Mouse (Mus musculus) heart, embryonic 11.5 days (tissue): ENCODE measurements around the gene Akap13. TPM values are rescaled to one million over a fixed set of nuclear protein-coding genes. Genes with fewer than 3 reads are reported as not detected.
A peak's percentile ranks its signal among the peaks of the same experiment; 100 is the strongest.

Experiments
- ATAC-seq: fragments of 200-750 bp; cut with Nextera tagmentation; replicated peaks from 2 replicates; pipeline ENCODE4 v1.8.0; 2017; ENCODE audit warnings: moderate library complexity; ENCODE audit not compliant: insufficient number of reproducible peaks, low FRiP score, low TSS enrichment
- H3K27ac ChIP-seq: fragments of 300-500 bp; sonication (generic); 2 replicates; pipeline ENCODE4 v1.5.1; 2014; ENCODE audit warnings: mild to moderate bottlenecking, low read depth, low read length
- H3K27me3 ChIP-seq: fragments of 300-500 bp; sonication (generic); 2 replicates; pipeline ENCODE4 v1.6.1; 2014; ENCODE audit warnings: mild to moderate bottlenecking, low read length, mixed read lengths; ENCODE audit not compliant: control insufficient read depth, insufficient read depth
- H3K36me3 ChIP-seq: fragments of 300-500 bp; sonication (generic); 2 replicates; pipeline ENCODE4 v1.6.1; 2014; ENCODE audit warnings: mild to moderate bottlenecking, low read length, moderate library complexity, mixed read lengths; ENCODE audit not compliant: control insufficient read depth, insufficient read depth
- H3K4me1 ChIP-seq: fragments of 300-500 bp; sonication (generic); 2 replicates; pipeline ENCODE4 v1.6.1; 2014; ENCODE audit warnings: low read length; ENCODE audit not compliant: control insufficient read depth, insufficient read depth
- H3K4me2 ChIP-seq: fragments of 300-500 bp; sonication (generic); 2 replicates; pipeline ENCODE4 v1.6.1; 2014; ENCODE audit warnings: mild to moderate bottlenecking, moderate library complexity
- H3K4me3 ChIP-seq: fragments of 300-500 bp; sonication (generic); 2 replicates; pipeline ENCODE4 v1.5.1; 2014; ENCODE audit warnings: low read depth, low read length
- H3K9ac ChIP-seq: fragments of 300-500 bp; sonication (generic); 2 replicates; pipeline ENCODE4 v1.6.1; 2014; ENCODE audit warnings: mild to moderate bottlenecking, low read depth, low read length, moderate library complexity
- H3K9me3 ChIP-seq: fragments of 300-500 bp; sonication (generic); replicated peaks from 2 replicates; pipeline ENCODE4 v1.6.1; 2016; ENCODE audit warnings: low read length; ENCODE audit not compliant: control insufficient read depth
- WGBS: fragments of 180-500 bp; shearing (Covaris S2); extraction: QIAGEN DNeasy Blood & Tissue Kit; methylation state at CpG from one replicate; pipeline ENCODE4 v1.1.7; 2014; ENCODE audit not compliant: insufficient replicate concordance; 5-methylcytosine and 5-hydroxymethylcytosine counted together
- polyA plus RNA-seq: library from polyadenylated mRNA; unstranded; fragments of >200 nt; fragmentation: Nextera tagmentation; extraction: Ambion mirVana; gene quantifications from 2 replicates; pipeline ENCODE4 v1.2.1, GENCODE M21; 2014

Gene Akap13
- polyA plus RNA-seq, 1 experiment from 2014 or later: 68.1 TPM

DNA sequence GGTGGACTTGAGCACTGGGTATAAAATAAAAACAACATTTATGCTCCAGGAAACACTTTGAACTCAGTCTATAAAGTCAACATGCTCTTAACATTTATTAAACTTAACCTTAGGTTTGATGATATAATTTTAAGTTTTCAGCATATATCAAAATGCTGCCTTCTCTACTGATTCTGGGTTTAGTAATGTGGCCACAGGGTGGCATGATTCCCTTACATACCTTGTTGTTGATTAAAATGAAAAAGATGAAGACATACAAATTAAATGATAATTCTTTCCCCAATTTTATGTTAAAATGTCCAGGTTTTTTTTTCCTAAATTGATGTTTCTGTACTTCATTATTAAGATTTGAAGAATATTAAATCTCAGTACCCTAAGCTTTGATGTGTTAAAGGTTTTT lies 113.5 kb downstream of the Akap13 start:
- H3K4me1 ChIP-seq: peaks cover 16% of the 10 kb centered on the region
- H3K4me2 ChIP-seq: no peak overlapping the region
- H3K36me3 ChIP-seq: no peaks in the 10 kb centered on the region
- no peaks in the 10 kb centered on the region for H3K9me3 ChIP-seq
- H3K9ac ChIP-seq: no peak overlapping the region
- H3K27ac ChIP-seq: no peak overlapping the region
- no peaks in the 10 kb centered on the region for H3K27me3 ChIP-seq
- no peak overlapping the region for H3K4me3 ChIP-seq
- ATAC-seq: no peak

DNA sequence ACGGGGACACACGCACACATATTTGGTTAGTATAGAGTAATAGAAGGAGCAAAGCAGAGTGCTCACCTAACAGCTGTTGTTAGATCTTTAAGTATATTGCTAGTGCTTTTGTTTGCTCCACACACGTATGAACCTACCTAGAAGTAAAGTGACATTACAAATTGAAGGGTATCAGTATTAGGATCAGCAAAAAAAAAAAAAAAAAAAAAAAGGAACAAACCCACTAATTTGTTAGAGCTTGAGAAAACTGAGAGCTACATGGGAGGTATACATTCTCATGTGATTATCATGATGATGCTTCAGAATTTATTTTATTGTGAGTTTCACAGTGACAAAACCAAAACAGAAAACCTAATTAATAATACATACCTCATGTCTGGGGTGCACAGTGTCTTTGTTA lies 114.9 kb downstream of the Akap13 start:
- 93% methylated on average over 3 of the region's 3 CpGs for WGBS
- no peak for ATAC-seq
- Histone ChIP-seq H3K27ac (no peak overlapping the region), H3K36me3 (no peaks in the 10 kb centered on the region), H3K9me3 (no peaks in the 10 kb centered on the region), H3K4me2 (no peak overlapping the region), H3K4me1 (peaks cover 22% of the 10 kb centered on the region), H3K9ac (no peak overlapping the region), H3K27me3 (no peaks in the 10 kb centered on the region), H3K4me3 (no peak overlapping the region)

DNA sequence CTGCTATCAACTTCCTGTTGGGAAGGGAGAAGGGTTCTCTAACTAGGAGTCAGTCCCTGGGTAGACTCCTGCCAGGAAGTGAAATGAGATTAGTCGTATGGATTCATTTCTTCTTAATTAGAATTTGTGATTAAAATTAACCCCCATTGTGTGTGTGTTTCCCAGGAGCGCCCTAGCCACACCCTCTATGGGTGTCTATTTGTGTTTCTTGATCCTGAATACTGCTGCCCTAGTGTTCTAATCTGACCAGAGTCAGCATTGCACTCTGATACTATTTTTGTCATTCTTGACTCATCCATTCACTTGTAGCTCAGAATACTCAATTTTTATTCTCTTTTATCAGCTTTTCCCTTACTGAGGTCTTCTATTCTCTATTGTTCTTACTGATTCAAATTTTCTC lies 115.7 kb downstream of the Akap13 start:
- no peaks in the 10 kb centered on the region for H3K9me3 ChIP-seq
- no peaks in the 10 kb centered on the region for H3K27me3 ChIP-seq
- no peaks in the 10 kb centered on the region for H3K36me3 ChIP-seq
- no peak overlapping the region for H3K9ac ChIP-seq
- WGBS: 60% methylated on average over 2 of the region's 2 CpGs
- no peak overlapping the region; the same call in 1 of the 2 replicates for H3K27ac ChIP-seq
- no peak for ATAC-seq
- no peak overlapping the region for H3K4me3 ChIP-seq
- H3K4me2 ChIP-seq: no peak overlapping the region
- H3K4me1 ChIP-seq: peaks cover 29% of the 10 kb centered on the region

DNA sequence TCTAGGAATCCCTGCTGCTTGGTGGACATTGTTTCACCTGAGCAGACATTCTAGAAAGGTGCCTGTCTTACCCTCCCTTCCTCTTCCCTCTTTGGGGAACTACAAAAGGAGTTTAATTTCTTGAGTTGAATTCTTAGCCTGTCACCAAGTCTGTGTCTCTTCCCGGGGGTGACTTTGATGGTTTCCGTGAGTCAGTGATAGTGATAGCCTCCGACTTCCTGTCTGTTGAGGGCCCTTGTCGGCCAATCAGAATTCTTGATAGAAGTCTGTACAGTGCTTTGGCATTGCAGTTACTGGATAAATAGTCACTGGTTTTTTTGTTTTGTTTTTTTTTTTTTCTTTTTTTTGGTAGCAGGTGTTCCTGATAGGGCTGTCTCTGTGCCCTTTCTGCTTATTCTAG lies 116.8 kb downstream of the Akap13 start:
- Histone ChIP-seq H3K4me3 (no peak overlapping the region), H3K4me2 (no peak overlapping the region; the same call in 1 of the 2 replicates)

DNA sequence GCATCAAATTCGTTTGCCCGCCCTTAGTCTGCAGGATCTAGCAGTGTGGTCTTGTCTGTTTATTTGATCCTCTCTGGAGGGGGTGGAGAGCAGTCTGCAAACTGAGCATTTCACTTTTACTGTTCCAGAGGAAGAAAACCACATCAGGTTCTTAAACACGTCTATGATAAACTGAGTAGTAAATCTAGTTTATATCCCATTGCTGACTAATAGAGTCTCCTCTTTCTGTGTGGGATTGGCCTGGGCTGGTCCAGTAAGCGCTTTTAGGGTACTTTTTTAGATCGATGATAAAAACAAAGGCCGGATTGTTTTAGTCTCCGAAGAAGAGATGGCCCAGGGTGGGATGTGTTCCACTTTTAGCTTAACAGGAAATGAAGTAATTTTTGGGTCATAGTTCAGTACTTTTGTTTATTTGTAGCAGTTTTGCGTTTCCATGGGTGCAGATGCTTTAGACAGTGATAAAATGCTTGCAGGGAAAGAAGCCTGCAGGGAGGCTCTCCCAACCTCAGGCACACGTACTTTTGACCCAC lies 119.9 kb downstream of the Akap13 start:
- no peak for ATAC-seq

More for the DNA sequence above, 116.8 kb downstream of the Akap13 start:
- Histone ChIP-seq H3K27ac (peak overlapping the region; percentile 46), H3K36me3 (no peaks in the 10 kb centered on the region), H3K4me1 (peaks cover 29% of the 10 kb centered on the region), H3K9me3 (no peaks in the 10 kb centered on the region), H3K27me3 (no peaks in the 10 kb centered on the region), H3K9ac (no peak overlapping the region)
- no peak for ATAC-seq
- WGBS: 38% methylated on average over 4 of the region's 4 CpGs

DNA sequence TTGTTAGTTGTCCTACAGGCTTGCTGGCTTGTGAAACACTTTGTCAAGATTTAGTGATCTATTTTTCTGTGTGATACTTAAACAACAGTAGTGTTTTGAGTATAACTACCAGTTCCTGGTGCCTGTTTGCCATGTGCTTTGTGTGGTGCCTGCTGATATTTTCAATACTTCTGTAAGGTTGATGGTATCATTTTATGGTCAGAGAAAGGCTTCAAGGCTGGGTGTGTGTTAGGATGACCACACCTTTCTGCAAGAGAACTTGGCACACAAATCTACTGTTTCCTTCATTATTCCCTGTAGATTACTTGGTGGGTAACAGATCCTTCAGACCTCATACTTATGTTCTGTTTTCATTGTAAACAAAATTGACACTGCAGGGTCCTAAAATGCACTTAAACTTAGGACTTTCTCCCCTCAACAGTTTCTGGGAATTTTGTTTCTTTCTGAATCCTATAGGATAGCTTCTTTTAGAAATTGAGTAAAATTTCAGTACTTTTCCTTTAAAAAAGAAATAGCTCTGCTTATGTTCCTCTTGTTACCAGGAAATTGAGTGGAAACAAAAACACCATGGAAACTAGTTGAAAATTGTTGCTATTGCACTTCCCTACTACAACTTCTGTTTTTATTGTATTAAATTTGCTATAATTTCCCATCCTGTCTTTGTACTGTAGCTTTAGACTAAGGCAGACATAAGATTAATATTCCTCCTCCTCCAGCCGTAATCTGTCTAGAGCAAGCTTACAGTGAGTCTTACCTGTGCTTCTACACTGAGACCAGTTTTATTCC lies 120.7 kb downstream of the Akap13 start:
- Histone ChIP-seq H3K27ac (peak overlapping the region; percentile 89), H3K9me3 (no peaks in the 10 kb centered on the region), H3K4me1 (peaks cover 25% of the 10 kb centered on the region), H3K36me3 (0 out of 2 replicates have a peak, but pooled peaks cover 2% of the 10 kb centered on the region), H3K4me3 (no peak overlapping the region), H3K9ac (no peak overlapping the region; the same call in 1 of the 2 replicates), H3K4me2 (0 out of 2 replicates have a peak overlapping the region, but pooled peaks have one; percentile 40), H3K27me3 (no peaks in the 10 kb centered on the region)
- ATAC-seq: no peak
- 83% methylated on average over 1 of the region's 1 CpGs for WGBS

More for the DNA sequence above, 119.9 kb downstream of the Akap13 start:
- Histone ChIP-seq H3K4me2 (peak overlapping the region; percentile 40), H3K36me3 (no peaks in the 10 kb centered on the region), H3K27me3 (no peaks in the 10 kb centered on the region), H3K27ac (peak overlapping the region; percentile 89), H3K9ac (no peak overlapping the region), H3K4me3 (no peak overlapping the region), H3K9me3 (no peaks in the 10 kb centered on the region), H3K4me1 (peaks cover 29% of the 10 kb centered on the region)
- 19% methylated on average over 9 of the region's 9 CpGs for WGBS

DNA sequence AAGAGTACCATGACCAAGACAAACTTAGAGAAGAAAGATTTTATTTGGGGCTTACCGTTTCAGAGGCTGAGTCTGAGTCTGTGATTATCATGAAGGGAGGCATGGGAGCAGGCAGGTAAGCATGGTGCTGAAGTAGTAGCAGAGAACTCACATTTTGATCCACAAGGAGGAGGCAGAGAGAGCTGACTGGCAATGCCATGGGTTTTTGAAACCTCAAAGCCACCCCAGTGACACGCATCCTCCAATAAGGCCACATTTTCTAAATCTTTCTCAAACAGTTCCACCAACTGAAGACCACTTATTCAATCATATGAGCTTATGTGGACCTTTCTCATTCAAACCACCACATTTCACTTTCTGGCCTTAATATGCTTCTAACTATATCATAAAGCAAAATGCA lies 121.5 kb downstream of the Akap13 start:
- 90% methylated on average over 2 of the region's 2 CpGs for WGBS
- H3K36me3 ChIP-seq: 0 out of 2 replicates have a peak, but pooled peaks cover 3% of the 10 kb centered on the region
- no peak overlapping the region for H3K27ac ChIP-seq
- H3K9me3 ChIP-seq: no peaks in the 10 kb centered on the region
- ATAC-seq: no peak
- no peak overlapping the region for H3K9ac ChIP-seq
- H3K27me3 ChIP-seq: no peaks in the 10 kb centered on the region
- no peak overlapping the region for H3K4me2 ChIP-seq
- no peak overlapping the region for H3K4me3 ChIP-seq
- peaks cover 26% of the 10 kb centered on the region for H3K4me1 ChIP-seq

DNA sequence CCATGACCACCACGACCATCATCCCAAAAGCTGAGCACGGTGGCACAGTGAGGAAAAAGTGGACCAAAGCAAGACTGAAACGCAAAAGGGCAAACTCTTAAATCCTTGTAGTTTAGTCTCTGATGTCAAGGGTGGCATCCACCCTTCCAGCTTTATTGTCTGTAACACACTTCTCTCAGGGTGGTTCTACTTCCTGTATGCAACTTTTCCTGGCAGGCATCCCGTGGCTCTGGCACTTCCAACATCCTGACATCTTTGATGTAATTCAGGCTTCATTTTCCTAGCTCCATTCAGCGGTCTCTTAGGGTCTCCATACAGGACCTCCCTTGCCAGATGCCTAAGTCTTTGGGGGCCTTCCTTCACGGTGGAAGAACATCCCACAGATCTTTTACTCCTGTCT lies 122.0 kb downstream of the Akap13 start:
- no peak for ATAC-seq

More for the DNA sequence above, 122.0 kb downstream of the Akap13 start:
- Histone ChIP-seq H3K4me3 (no peak overlapping the region), H3K4me2 (no peak overlapping the region), H3K4me1 (peaks cover 26% of the 10 kb centered on the region), H3K27ac (0 out of 2 replicates have a peak overlapping the region, but pooled peaks have one; percentile 29), H3K9ac (no peak overlapping the region), H3K9me3 (no peaks in the 10 kb centered on the region), H3K36me3 (0 out of 2 replicates have a peak, but pooled peaks cover 3% of the 10 kb centered on the region), H3K27me3 (no peaks in the 10 kb centered on the region)
- 78% methylated on average over 6 of the region's 6 CpGs for WGBS
